Mouse (Mus musculus) testis, adult 2 months (tissue): ENCODE measurements at regions not wholly inside any gene's neighbourhood (a gene's known extent, or its start where the extent isn't known, plus 50 kb on each side); places are given as distances from the start of the nearest gene placed in this dataset.

Experiments
- CTCF ChIP-seq: fragments of 200-500 bp; IDR thresholded peaks from 2 replicates; pipeline ENCODE4 v1.5.1; 2012; ENCODE audit warnings: low read depth, mild to moderate bottlenecking, inconsistent platforms, low read length, moderate library complexity; ENCODE audit not compliant: control insufficient read depth, insufficient read depth, insufficient replicate concordance
- POLR2A ChIP-seq: fragments of 200-500 bp; IDR thresholded peaks from 2 replicates; pipeline ENCODE4 v1.6.1; 2012; ENCODE audit warnings: low read depth, mild to moderate bottlenecking, inconsistent platforms, low read length, moderate library complexity; ENCODE audit not compliant: control insufficient read depth

DNA sequence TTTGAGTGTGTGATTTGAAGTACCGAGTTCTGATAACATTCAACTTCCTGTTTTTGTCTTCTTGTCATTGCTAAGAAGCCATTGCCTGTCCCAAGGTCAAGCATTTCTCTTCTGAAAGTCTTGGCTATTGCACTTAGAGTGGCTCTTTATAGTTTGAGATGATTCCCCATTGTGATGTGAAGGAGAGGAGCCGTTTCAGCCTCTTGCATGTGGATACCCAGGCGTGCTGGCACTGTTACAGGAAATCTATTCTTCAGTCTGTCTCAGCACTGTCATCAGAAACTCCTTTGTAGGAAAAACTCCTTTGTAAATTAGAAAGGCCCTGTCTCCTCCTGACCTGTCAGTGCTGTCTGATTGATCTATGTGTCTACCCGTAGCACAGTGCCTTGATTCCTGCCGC lies 114.3 kb upstream of the Frmd6 start:
- TF ChIP-seq CTCF (no peak), POLR2A (no peak)
